Mouse (Mus musculus) lung, postnatal 0 days (tissue): ENCODE results near the gene Ccdc120. TPM values are rescaled to one million over a fixed set of nuclear protein-coding genes. Genes with fewer than 3 reads are reported as not detected.
"Not testable (repeated sequence)": the region's sequence is repeated elsewhere in the genome, so short reads cannot be mapped to it uniquely, and the experiment has no call there.

ENCODE experiments used
- ATAC-seq: fragments of 200-750 bp; cut with Nextera tagmentation; 2 replicates; pipeline ENCODE4 v1.8.0; 2017; ENCODE audit warnings: moderate library complexity
- DNase-seq: peaks from one replicate; pipeline ENCODE4 v3.0.0-alpha.2; 2016; ENCODE audit warnings: low spot score
- H3K27ac ChIP-seq: fragments of 300-500 bp; sonication (generic); 2 replicates; pipeline ENCODE4 v1.5.1; 2014; ENCODE audit warnings: antibody characterized with exemption, mild to moderate bottlenecking, low read length, mixed read lengths
- H3K27me3 ChIP-seq: fragments of 300-500 bp; sonication (generic); replicated peaks from 2 replicates; pipeline ENCODE4 v1.6.1; 2014; ENCODE audit warnings: low read length, mixed read lengths; ENCODE audit not compliant: insufficient read depth
- H3K36me3 ChIP-seq: fragments of 300-500 bp; sonication (generic); 2 replicates; pipeline ENCODE4 v1.6.1; 2014; ENCODE audit warnings: low read length, mixed read lengths; ENCODE audit not compliant: insufficient read depth
- H3K4me1 ChIP-seq: fragments of 300-500 bp; sonication (generic); 2 replicates; pipeline ENCODE4 v1.6.1; 2014; ENCODE audit warnings: antibody characterized with exemption, low read depth, low read length, mixed read lengths; ENCODE audit not compliant: insufficient read depth
- H3K4me2 ChIP-seq: fragments of 300-500 bp; sonication (generic); replicated peaks from 2 replicates; pipeline ENCODE4 v1.6.1; 2014; ENCODE audit warnings: low read depth, mild to moderate bottlenecking, low read length, moderate library complexity, mixed read lengths
- H3K4me3 ChIP-seq: fragments of 300-500 bp; sonication (generic); 2 replicates; pipeline ENCODE4 v1.5.1; 2014; ENCODE audit warnings: low read depth, low read length
- H3K9ac ChIP-seq: fragments of 300-500 bp; sonication (generic); replicated peaks from 2 replicates; pipeline ENCODE4 v1.6.1; 2014; ENCODE audit warnings: low read depth, mild to moderate bottlenecking
- H3K9me3 ChIP-seq: fragments of 300-500 bp; sonication (generic); 2 replicates; pipeline ENCODE4 v1.6.1; 2016; ENCODE audit warnings: low read length, mixed read lengths
- CTCF ChIP-seq: IDR thresholded peaks from 2 replicates; pipeline ENCODE4 v1.5.1; 2016; ENCODE audit warnings: antibody characterized with exemption, mild to moderate bottlenecking
- EP300 ChIP-seq: IDR thresholded peaks from 2 replicates; pipeline ENCODE4 v1.6.1; 2016; ENCODE audit warnings: antibody characterized with exemption, mild to moderate bottlenecking, control low read depth
- WGBS: fragments of 180-500 bp; shearing (Covaris S2); extraction: QIAGEN DNeasy Blood & Tissue Kit; methylation state at CpG from one replicate; pipeline ENCODE4 v1.1.7; 2014; 5-methylcytosine and 5-hydroxymethylcytosine counted together
- polyA plus RNA-seq: library from polyadenylated mRNA; unstranded; fragments of >200 nt; fragmentation: Nextera tagmentation; extraction: Ambion mirVana; gene quantifications from 2 replicates; pipeline ENCODE4 v1.2.1, GENCODE M21; 2015

The Ccdc120 gene
- polyA plus RNA-seq, 1 experiment from 2014 or later: 26.4 TPM

- Histone ChIP-seq H3K9ac (no peak overlapping the region), H3K27ac (no peak overlapping the region), H3K4me2 (no peak overlapping the region), H3K4me3 (no peak overlapping the region), H3K4me1 (no peaks in the 10 kb centered on the region), H3K36me3 (no peaks in the 10 kb centered on the region), H3K9me3 (no peaks in the 10 kb centered on the region), H3K27me3 (no peaks in the 10 kb centered on the region)
- TF ChIP-seq EP300: no peak
- no peak for TF ChIP-seq CTCF
- DNase-seq (no peak), ATAC-seq (no peak)
- 80% methylated on average over 12 of the region's 12 CpGs for WGBS
Observed at GRCm38 (mm10) chrX:7725841-7726240, 24.9 kb downstream of the Ccdc120 start.

GRCm38 (mm10) chrX:7724135-7724534, 26.6 kb downstream of the Ccdc120 start:
- TF ChIP-seq CTCF (no peak), EP300 (peak; percentile 81)
- Histone ChIP-seq H3K4me3 (peak overlapping the region; percentile 12; the same call in 1 of the 2 replicates), H3K9ac (no peak overlapping the region), H3K36me3 (no peaks in the 10 kb centered on the region), H3K4me2 (peak overlapping the region; percentile 56), H3K27ac (peak overlapping the region; percentile 97), H3K9me3 (no peaks in the 10 kb centered on the region), H3K4me1 (no peaks in the 10 kb centered on the region), H3K27me3 (no peaks in the 10 kb centered on the region)
- ATAC-seq: peak; percentile 41
- DNase-seq: peak; percentile 73
- WGBS: 66% methylated on average over 7 of the region's 7 CpGs

GRCm38 (mm10) chrX:7722691-7723090, 28.0 kb downstream of the Ccdc120 start:
- Histone ChIP-seq H3K4me2 (peak overlapping the region; percentile 56), H3K4me3 (peak overlapping the region; percentile 55), H3K9ac (peak overlapping the region; percentile 54), H3K27ac (peak overlapping the region; percentile 97), H3K4me1 (no peaks in the 10 kb centered on the region), H3K9me3 (no peaks in the 10 kb centered on the region), H3K27me3 (no peaks in the 10 kb centered on the region), H3K36me3 (no peaks in the 10 kb centered on the region)
- WGBS: 11% methylated on average over 4 of the region's 4 CpGs
- DNase-seq (peak; percentile 73), ATAC-seq (peak; percentile 29)
- TF ChIP-seq EP300 (peak; percentile 79), CTCF (no peak)

- Histone ChIP-seq H3K4me3 (peak overlapping the region; percentile 55), H3K27ac (peak overlapping the region; percentile 97), H3K4me2 (peak overlapping the region; percentile 56), H3K9ac (peak overlapping the region; percentile 54), H3K4me1 (no peaks in the 10 kb centered on the region), H3K9me3 (no peaks in the 10 kb centered on the region), H3K27me3 (no peaks in the 10 kb centered on the region), H3K36me3 (no peaks in the 10 kb centered on the region)
- no peak for TF ChIP-seq EP300
- TF ChIP-seq CTCF: no peak
- ATAC-seq (no peak), DNase-seq (no peak)
- 16% methylated on average over 11 of the region's 11 CpGs for WGBS
Observed at GRCm38 (mm10) chrX:7722282-7722611, 28.5 kb downstream of the Ccdc120 start.

- H3K27ac ChIP-seq: peak within 1 kb of the TSS; percentile 97
- no peaks in the 10 kb centered on the region for H3K9me3 ChIP-seq
- ATAC-seq (peak; percentile 92), DNase-seq (peak; percentile 91)
- H3K27me3 ChIP-seq: no peaks in the 10 kb centered on the region
- no peak for TF ChIP-seq CTCF
- peak; percentile 95 for TF ChIP-seq EP300
- peak within 1 kb of the TSS; percentile 54 for H3K9ac ChIP-seq
- H3K4me2 ChIP-seq: peak within 1 kb of the TSS; percentile 56
- no peaks in the 10 kb centered on the region for H3K4me1 ChIP-seq
- H3K36me3 ChIP-seq: no peaks in the 10 kb centered on the region
- WGBS: 20% methylated on average over 22 of the region's 22 CpGs
- H3K4me3 ChIP-seq: peak within 1 kb of the TSS; percentile 55
Observed at GRCm38 (mm10) chrX:7721514-7722281, 29.0 kb downstream of the Ccdc120 start, which contains the start of gene Gm45208. Gene Gm45208 (plus strand): TSS chrX:7722245.

- not testable (repeated sequence) for H3K4me1 ChIP-seq, H3K9ac ChIP-seq, H3K4me3 ChIP-seq, H3K9me3 ChIP-seq, DNase-seq, ATAC-seq, H3K36me3 ChIP-seq, H3K27me3 ChIP-seq, H3K4me2 ChIP-seq, H3K27ac ChIP-seq
- 29% methylated on average over 1 of the region's 1 CpGs for WGBS
- peak; percentile 17; the same call in 1 of the 2 replicates for TF ChIP-seq CTCF
Observed at GRCm38 (mm10) chrX:7716058-7716457, 34.6 kb downstream of the Ccdc120 start.

GRCm38 (mm10) chrX:7714135-7714899, 36.4 kb downstream of the Ccdc120 start, which contains the start of gene Wdr45:
Gene Wdr45 (plus strand): TSS chrX:7714333.
- not testable (repeated sequence) for H3K9me3 ChIP-seq, H3K9ac ChIP-seq, H3K4me1 ChIP-seq, H3K27me3 ChIP-seq, H3K36me3 ChIP-seq, H3K27ac ChIP-seq
- DNase-seq (peak; percentile 97), ATAC-seq (peak; percentile 98)
- Histone ChIP-seq H3K4me3 (peak within 1 kb of the TSS; percentile 21; the same call in 1 of the 2 replicates), H3K4me2 (peak within 1 kb of the TSS; percentile 37)
- 19% methylated on average over 17 of the region's 60 CpGs for WGBS

- not testable (repeated sequence) for H3K9me3 ChIP-seq, H3K27me3 ChIP-seq, H3K9ac ChIP-seq, H3K27ac ChIP-seq, H3K36me3 ChIP-seq, DNase-seq, H3K4me1 ChIP-seq
- peak overlapping the region; percentile 21; the same call in 1 of the 2 replicates for H3K4me3 ChIP-seq
- ATAC-seq: peak; percentile 12; the same call in 1 of the 2 replicates
- H3K4me2 ChIP-seq: peak overlapping the region; percentile 37
- WGBS: 26% methylated on average over 4 of the region's 12 CpGs
Observed at GRCm38 (mm10) chrX:7713764-7714134, 37.0 kb downstream of the Ccdc120 start.
